Mouse (Mus musculus) kidney, adult 8-10 months (tissue): ENCODE measurements around the gene Lrrc8b.
A peak's percentile ranks its signal among the peaks of the same experiment; 100 is the strongest.

ENCODE experiments used
- DNase-seq, 2 experiments: peaks; one replicate each; pipeline ENCODE4 v3.0.0; 2022

Lrrc8b gene

DNA sequence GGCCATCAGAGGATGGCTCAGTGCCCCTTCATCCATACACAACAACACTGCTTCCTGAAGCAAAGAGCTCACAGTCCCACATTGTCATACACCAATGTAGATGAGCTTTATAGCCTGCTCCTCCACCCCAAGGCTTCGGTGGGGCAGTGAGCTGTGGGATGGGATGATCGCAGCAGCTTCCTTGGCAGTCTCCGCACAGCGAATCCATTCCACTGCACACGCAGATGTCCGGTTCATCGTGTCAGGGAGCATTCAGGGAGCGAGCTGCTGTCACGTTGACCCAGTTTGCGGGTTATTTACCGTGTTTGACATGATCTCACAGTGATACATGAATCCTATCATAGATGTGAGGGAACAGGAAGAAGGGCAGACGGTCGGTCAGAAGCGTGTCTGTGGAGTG, 69.3 kb downstream of the Lrrc8b start:
- DNase-seq: no peak

DNA sequence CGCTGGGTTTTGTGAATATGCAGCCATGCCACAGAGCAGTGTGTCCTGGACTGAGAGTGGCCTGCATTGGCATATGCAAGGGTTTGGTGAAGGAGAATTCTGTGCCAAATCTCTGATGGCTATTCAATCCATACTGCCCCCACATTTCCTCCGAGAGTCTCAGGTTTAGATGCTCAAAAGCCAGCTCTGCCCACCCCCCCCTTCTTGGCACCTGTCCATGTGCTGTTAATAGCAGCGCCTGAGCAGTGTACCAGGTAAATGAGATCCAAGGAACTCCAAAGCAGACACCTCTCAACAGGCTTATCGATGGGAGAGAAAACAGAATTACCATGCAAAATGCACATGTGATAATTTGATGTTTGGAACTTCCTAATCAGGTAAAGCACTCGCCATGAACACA, 74.6 kb downstream of the Lrrc8b start:
- no peak for DNase-seq

DNA sequence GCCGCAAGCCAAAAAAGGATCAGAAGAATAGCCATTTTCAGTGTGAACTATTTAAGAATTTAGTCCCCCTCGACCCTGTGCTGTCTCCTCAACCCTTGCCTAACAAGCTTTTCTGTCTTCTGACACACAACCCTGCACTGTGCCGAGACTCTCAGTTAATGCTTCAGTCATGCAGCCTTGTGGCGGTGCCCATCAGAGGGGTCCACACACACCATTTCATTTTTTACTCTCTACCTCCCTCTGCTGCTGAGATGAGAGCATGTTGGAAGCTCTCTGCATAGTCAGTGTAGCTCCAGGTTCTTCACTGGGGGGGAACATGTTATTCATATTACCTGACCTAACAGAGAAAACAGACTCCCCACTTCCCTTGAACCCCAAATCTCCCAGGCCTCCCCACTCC, 75.8 kb downstream of the Lrrc8b start:
- DNase-seq: no peak

- DNase-seq: peak; percentile 45 to 49
These were observed 77.0 kb downstream of the Lrrc8b start for GRCm38 (mm10) chr5:105492367-105493246.

DNA sequence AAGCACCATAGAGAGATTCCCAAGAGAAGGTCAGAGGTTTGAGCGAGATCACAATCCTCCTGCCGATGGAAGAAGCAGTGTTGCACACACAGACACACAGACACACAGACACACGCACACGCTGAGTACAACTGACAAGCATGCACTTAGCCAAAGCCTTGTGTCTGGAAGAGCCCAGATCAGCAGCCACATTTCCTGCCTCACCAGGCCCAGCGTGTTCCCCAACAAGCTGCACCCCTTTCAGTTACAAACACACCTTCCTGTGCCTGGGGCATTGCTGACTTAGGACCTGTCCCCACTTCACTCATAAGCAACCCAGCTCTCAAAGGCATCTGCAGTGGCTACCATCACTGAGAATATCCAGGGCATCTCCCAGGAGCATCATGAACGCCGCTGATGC, 77.8 kb downstream of the Lrrc8b start:
- no peak for DNase-seq

GRCm38 (mm10) chr5:105494246-105494917, 78.8 kb downstream of the Lrrc8b start:
- DNase-seq: no peak

GRCm38 (mm10) chr5:105494918-105495901, 79.6 kb downstream of the Lrrc8b start:
- DNase-seq: peak; percentile 57 to 76

GRCm38 (mm10) chr5:105496133-105496532, 80.6 kb downstream of the Lrrc8b start:
- no peak for DNase-seq

DNA sequence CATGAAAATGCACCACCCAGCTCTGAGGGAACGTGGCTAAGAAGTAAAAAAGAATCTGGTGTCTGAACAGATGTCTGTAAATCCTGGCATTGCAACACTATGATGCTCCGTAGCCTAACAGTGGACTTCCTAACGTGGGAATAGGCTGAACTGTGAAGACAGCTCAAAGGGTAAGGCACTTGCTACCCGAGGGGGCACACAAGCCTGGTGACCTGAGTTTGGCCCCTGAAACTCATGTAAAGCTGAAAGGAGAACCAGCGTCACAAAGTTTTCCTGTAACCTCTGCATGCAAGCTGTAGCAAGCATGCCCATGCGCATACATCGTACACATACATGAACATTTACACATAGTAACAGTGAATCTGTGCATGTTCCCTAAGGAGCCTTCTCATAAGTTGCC, 81.0 kb downstream of the Lrrc8b start:
- no peak for DNase-seq

- no peak for DNase-seq
These were observed 82.9 kb downstream of the Lrrc8b start for GRCm38 (mm10) chr5:105498429-105499000.

- DNase-seq: no peak
These were observed 83.8 kb downstream of the Lrrc8b start for GRCm38 (mm10) chr5:105499396-105499795.

- no peak for DNase-seq
These were observed 84.9 kb downstream of the Lrrc8b start for GRCm38 (mm10) chr5:105500132-105501121.

GRCm38 (mm10) chr5:105501136-105501535, 85.6 kb downstream of the Lrrc8b start:
- no peak for DNase-seq

DNA sequence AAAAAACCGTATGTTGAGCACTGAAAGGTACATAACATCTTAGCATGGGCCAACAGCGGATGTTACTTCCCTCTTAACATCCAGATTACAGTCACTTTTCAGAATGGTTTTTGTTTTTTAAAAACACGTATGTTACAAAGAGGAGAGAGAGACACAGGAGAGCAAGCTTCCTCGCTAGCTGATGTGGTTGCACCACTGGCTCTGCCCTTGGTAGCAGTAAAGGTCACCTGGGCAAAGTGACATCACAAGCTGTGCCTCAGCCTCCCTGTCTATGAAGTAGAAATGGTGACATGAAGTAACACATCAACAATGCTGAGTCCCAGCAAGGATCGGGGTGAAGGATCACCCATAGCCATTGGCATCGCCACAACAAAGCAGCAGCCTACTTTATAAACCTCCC, 93.2 kb downstream of the Lrrc8b start:
- no peak for DNase-seq

DNA sequence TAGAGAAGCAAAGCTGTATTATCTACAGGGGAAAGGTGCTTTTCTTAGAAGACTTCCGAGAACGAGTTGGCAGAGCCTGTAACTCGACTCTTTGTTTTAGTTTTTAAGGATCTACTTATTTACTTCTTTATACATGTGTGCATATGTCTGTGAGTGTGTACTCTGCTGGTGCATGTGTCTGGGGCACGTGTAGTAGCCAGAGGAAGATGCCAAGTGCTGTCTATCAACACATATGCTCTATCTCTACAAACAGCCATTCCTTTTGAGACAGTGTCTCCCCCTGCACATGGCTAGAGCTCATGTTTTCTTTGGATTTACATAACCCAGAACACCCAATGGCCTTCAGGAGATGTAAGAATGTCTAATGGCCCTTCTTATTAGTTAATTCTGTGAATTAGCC, 96.7 kb downstream of the Lrrc8b start:
- DNase-seq: no peak

DNA sequence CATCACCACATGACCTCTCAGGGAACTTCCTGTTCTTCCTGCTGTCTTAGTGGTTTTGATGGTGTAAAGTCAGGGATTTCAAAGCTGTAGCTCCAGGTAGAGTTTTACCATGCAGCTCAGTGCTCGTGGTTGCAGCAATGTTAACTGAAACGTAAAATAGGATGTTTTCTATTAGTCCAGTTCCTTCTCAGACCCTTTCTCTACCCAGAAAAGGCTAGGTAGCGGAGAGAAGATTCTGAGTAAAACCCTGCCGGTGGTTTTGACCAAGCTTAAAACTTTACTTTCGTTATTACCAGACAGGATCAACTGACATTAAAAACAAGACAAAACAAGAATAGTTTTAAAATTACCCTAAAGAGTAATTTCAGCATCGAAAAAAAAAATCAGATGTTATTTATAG, 100.0 kb downstream of the Lrrc8b start:
- no peak for DNase-seq

GRCm38 (mm10) chr5:105516290-105516689, 100.7 kb downstream of the Lrrc8b start:
- no peak for DNase-seq

DNA sequence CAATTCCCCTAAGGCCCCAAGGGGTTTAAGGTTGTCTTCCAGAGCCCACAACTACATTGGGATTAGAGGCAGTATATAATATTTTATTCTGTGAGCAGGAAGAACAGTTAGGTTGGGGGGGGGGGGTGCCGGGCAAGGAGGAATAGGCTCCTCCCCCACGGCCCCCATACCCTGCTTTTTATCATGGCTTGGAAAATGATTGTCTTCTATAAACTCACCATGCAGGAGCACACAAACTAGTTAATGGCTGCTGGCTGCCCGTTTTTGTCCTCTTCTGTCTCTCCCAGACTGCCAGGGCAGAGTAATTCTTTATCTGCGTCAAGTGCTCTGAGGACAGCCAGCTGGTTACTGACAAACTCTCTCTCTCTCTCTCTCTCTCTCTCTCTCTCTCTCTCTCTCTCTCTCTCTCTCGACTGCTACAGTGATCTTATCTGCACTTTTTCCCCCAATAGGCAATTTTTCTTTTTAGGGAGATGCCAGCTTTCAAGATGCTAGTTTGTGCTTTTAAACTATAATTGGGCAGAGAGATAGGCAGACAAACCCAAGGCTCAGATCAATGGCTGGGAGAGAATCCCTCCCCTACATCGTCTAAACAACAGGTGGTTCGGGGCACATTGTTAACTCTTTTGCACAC, 102.5 kb downstream of the Lrrc8b start:
- no peak for DNase-seq

DNA sequence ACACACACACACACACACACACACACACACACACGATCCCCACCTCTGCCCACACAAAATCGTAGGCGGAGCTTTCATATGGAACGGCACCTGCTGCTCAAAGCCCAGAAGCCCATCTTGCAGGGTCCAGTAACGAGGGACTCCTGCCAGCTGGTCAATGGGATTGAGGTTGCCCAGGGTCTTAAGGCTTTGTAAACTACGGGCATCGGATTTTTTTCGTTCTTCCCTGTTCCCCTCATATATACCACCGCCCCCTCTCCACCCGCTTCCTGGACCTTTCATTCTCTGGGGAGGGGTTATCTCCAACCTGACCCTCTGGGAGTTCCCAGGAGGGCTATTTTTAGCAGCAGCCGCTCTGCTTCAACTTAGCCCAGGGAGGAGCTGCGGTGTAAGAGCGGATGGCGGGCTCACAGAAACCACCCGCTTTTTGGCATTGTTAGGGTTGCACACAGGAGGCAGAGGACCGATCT, 103.1 kb downstream of the Lrrc8b start:
- no peak for DNase-seq

- peak; percentile 57 to 68 for DNase-seq
These were observed 103.8 kb downstream of the Lrrc8b start, which contains the start of gene Lrrc8c for GRCm38 (mm10) chr5:105519096-105519975. Gene Lrrc8c (plus strand): TSS chr5:105519388.
